Mouse (Mus musculus) MN1 (cell line): Measurements from ENCODE around the gene Toporsl.

ENCODE experiments used
- DNase-seq: peaks from one replicate; pipeline ENCODE4 v3.0.0-alpha.2; 2016; ENCODE audit warnings: low spot score

Toporsl gene

GRCm38 (mm10) chr4:52595927-52596326 is at the start of gene Toporsl:
Gene Toporsl, plus strand, starts transcription at chr4:52596274.
- DNase-seq: no peak

GRCm38 (mm10) chr4:52557672-52558071 is 38.4 kb upstream of the Toporsl start:
- no peak for DNase-seq

- DNase-seq: no peak
These were observed 38.0 kb upstream of the Toporsl start for GRCm38 (mm10) chr4:52558080-52558479.

- DNase-seq: no peak
These were observed 32.2 kb upstream of the Toporsl start for GRCm38 (mm10) chr4:52563859-52564258.

- no peak for DNase-seq
These were observed 9.8 kb upstream of the Toporsl start for GRCm38 (mm10) chr4:52586194-52586734.

GRCm38 (mm10) chr4:52593821-52594356 is 2.2 kb upstream of the Toporsl start:
- no peak for DNase-seq

GRCm38 (mm10) chr4:52594632-52595031 is 1.4 kb upstream of the Toporsl start:
- DNase-seq: no peak

- no peak for DNase-seq
These were observed 2.3 kb downstream of the Toporsl start for GRCm38 (mm10) chr4:52598180-52598881.

GRCm38 (mm10) chr4:52606923-52607322 is 10.8 kb downstream of the Toporsl start:
- DNase-seq: no peak

GRCm38 (mm10) chr4:52634986-52635385 is 38.9 kb downstream of the Toporsl start:
- DNase-seq: no peak

- DNase-seq: no peak
These were observed 51.7 kb downstream of the Toporsl start for GRCm38 (mm10) chr4:52647791-52648190.

- no peak for DNase-seq
These were observed 63.6 kb downstream of the Toporsl start for GRCm38 (mm10) chr4:52659701-52660100.

- DNase-seq: no peak
These were observed 64.6 kb downstream of the Toporsl start for GRCm38 (mm10) chr4:52660701-52661117.

GRCm38 (mm10) chr4:52661311-52661710 is 65.2 kb downstream of the Toporsl start:
- no peak for DNase-seq
